Mouse (Mus musculus): ENCODE results near the gene Ppm1e.
A peak's percentile ranks its signal among the peaks of the same experiment; 100 is the strongest.
"Not testable (repeated sequence)": the region's sequence is repeated elsewhere in the genome, so short reads cannot be mapped to it uniquely, and the experiment has no call there.

The Ppm1e gene

DNA sequence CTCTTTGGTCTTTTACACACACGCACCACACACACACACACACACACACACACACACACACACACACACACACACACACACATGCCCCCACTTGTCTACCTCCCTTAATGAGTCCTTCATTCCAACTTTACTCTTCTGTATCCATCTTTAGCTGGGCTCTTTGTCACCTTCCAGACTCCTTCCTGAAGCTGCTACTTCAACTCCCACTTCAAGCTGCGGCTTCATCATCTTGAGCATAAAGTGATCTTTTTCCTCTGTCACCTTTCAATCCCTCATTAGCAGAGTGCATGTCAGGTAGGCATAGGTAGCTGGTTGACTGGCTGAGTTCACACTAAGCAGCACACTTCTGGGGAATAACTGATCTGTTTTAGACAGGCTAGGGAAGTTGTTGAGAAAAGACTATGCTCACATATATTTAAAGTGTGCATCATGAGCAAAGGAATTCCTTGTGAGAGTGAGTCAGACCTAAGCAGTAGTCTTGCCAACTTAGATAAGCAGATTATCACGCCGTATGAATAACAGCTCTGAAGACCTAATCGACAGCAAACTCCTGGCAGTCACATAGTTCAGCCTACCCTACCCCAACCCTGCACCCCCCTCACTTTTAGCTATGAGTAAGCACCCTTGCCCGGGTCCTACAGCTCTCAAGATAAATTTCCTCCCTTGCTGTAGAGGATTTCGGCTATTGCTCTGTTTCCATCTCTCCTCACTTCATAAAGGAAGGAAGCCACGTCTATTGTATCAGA is 49.3 kb downstream of the Ppm1e start:
- DNase-seq: no peak

DNA sequence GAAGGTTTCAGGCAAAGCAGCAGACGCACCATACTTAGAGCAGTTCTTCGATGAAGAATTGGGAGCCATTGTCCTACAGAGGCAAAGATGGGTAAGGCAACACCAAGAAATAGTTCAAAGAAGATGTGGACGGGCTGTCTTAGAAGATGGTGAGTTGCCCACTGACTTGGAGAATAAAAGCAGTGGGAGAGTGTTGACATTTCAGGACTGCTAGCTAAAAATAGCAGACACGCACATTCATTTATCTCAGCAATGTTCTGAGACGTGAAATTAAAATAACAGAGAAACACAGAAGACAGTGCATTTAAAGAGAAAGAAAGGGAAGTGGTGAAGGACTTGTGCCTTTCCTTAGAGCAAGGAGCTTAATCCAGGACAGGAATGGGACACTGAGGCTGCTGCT is 59.8 kb downstream of the Ppm1e start:
- DNase-seq: no peak

- no peak for DNase-seq
Measured at GRCm38 (mm10) chr11:87296467-87296866, 62.4 kb downstream of the Ppm1e start.

DNA sequence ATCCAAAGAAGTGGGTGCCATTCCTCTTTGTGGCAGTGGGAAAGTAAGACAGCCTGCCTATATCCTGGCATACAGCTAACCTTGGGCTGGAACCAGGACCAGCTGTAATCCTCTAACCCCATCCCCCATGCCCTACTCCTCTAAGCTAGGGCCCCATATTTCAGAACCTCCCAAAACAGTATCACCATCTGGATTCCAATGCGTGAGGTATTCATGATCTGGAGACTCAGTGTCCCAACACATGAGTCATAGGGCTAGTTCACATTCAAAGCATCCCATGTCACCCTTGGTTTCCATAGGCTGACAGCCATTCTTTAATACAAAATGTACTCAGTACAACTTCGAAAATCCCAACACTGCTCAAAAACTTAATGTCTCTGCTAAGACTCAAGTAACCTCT is 63.2 kb downstream of the Ppm1e start:
- DNase-seq: no peak

DNA sequence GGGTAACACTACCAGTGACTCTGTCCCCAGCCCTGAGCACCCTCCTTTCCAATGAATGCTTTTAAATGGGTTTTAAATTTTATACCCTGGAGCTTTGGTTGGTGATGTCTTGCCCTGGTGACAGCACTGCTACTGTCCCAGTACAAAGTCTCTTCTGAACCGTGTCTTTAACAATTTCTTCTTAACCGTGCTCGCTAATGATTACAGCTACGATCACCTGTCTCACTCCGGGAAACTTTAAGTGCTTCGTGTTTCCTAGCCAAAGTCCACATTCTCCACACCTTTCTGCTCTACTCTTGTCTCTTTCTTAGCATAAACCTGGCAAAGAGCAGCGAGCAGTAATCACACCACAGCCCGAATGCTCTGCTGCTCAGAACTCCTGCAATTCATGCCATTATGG is 69.5 kb downstream of the Ppm1e start:
- DNase-seq: no peak

DNA sequence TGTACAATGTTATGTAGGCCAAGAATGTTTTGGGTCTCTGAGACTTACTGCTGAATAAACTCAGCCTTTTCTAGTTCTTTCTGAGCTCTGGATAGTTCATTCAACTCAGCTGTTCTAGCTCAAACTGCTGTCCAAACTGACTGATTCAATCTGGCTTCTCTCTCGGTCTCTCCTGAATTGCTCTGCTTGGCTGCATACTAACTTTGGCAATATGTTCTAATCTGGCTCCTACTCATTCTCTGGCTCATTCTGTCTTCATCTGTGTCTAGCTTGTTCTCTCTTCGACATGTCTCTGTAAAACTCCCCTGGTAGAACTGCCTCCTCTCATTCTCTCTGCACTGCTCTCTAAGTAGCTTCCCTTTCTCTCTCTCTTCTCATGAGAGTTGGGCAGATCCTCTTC is 72.6 kb downstream of the Ppm1e start:
- no peak for DNase-seq

- DNase-seq: no peak
Measured at GRCm38 (mm10) chr11:87281907-87282475, 76.8 kb downstream of the Ppm1e start.

DNA sequence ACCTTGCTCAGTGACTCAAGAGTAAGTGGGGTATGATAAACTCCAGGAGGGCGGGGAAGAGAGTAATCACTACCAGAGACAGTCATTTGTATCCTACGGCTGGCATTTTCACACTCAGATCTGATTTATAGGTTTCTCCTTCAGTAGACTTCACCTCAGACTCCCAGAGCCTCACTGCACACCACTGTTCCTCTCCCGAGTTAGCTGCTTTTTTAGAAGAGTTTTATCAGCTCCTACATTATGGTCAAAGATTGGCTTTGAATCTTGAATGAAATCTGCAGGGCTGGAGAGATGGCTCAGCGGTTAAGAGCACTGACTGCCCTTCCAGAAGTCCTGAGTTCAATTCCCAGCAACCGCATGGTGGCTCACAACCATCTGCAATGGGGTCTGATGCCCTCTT is 79.4 kb downstream of the Ppm1e start:
- DNase-seq: no peak

DNA sequence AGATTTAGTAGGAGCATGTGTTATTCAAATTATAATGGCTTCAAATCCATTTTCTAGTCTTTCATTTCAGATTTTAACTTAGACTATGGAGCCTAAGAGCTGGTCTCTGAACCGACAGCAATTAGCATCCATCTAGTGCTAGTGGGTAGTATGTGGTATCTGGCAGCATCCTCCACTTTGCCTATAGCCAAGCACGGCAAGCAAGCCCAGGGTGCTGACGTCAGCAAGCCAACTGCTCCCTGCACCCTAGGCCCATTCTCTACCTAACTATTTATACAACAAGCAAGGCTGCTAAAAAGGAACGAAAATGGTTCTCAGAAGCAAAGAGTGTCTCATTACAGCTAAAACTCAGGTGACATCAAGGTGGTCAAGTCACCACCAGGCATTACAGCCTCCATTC is 80.0 kb downstream of the Ppm1e start:
- no peak for DNase-seq

DNA sequence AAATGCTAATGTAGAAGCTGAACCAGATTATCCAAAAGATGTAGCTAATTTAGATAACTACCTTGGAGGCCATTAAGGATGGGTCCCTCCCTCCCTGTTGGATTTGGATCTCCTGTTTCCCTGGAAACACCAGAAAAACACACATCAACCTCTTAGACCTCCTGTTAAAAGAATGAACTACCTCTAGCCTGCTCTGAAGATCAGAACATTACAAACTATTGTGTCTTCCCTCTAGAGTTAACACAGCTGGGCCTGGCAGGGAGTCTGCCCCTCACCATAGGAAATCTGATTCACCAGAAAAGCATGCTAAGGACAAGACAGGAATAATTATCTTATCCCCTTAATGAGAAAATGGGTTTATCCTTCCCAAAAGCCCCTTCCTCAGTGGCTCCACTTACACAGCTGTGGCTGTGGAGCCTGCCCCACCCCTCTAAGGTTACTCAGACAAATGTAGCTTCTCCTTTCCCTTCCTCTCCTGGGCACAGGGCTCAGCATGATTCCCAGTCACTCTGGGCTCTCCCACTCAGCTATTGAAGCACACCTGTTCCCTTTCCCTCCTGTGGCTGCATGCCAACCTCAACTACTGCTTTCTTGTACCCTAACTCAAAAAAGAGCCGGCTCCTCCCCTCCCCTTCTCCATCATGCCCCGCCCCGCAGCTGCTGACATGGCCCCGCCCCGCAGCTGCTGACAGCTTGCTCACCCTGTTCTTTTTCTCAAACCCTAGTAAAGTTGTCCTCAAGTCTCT is 82.4 kb downstream of the Ppm1e start:
- DNase-seq: peak; percentile 32

DNA sequence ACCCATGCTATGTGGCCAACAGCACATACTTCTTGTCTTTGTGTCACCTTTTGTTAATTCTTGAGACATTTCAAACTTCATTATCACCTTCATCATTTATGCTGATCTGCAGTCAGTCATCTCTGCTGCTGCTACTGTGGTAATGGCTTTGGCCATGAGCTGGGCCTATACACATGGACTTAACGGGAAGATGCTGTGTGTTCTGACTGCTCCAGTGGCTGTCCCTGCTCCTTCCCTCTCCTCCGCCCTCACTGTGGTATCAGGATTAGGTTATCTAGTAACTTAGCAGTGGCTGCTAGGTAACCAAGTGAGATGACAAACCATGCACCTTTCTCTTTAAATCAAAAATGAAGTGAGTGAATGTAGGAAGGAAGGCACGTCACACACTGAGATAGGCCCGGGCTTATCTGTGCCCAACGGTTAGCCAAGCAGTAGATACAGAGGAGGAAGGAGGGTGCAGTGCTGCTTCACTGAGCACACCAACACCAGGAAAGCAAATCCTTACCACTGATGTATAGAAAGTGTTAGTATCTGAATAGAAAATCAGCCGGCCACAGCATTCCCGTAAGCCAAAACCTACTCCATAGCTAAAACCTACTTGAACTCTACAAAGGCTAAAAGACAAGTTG is 83.3 kb downstream of the Ppm1e start:
- DNase-seq: no peak

DNA sequence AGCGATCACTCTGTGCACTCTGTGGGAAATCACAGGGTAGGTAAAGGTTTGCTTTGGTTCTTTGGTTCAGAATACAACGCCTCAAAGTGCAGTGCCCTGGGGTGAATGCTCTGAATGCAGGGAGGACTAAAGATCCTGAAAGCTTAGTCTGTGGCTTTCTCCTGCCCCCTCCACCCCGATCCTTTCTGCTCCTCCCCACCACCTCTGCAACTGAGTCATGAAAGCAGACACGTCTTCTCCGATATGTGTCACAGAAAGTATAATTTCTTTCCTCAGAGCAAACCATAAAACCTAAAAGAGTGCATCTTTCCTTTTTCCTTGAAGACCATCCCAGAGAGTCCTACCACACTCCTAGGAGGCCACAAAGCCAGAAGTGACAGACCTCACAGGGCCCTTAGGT is 86.1 kb downstream of the Ppm1e start:
- DNase-seq: no peak

GRCm38 (mm10) chr11:87271479-87271878 is 87.3 kb downstream of the Ppm1e start:
- DNase-seq: no peak

GRCm38 (mm10) chr11:87270958-87271357 is 87.9 kb downstream of the Ppm1e start:
- DNase-seq: peak; percentile 23

GRCm38 (mm10) chr11:87270446-87270845 is 88.4 kb downstream of the Ppm1e start:
- no peak for DNase-seq

- no peak for DNase-seq
Measured at GRCm38 (mm10) chr11:87268803-87269202, 90.0 kb downstream of the Ppm1e start.

DNA sequence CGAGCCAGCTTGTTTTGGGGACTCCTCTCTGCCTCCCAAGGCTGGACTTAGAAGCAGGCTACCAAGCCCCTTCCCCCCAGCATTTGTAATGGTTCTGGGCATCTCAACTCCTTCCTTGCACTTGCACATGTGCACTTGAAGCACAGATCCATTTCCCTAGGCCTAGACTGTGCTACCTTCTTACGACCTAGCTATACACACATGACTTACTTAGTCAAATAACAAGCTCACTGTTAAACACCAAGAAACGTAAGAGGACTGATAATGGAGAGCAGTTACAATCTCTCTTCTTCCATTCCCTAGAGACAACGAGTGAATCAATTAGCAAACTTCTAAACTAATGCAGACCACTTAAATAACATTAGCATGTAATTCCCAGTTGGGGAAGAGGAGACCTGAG is 92.6 kb downstream of the Ppm1e start:
- DNase-seq: no peak

GRCm38 (mm10) chr11:87263946-87264345 is 94.9 kb downstream of the Ppm1e start:
- DNase-seq: no peak

GRCm38 (mm10) chr11:87261705-87262104 is 97.1 kb downstream of the Ppm1e start:
- DNase-seq: not testable (repeated sequence)

DNA sequence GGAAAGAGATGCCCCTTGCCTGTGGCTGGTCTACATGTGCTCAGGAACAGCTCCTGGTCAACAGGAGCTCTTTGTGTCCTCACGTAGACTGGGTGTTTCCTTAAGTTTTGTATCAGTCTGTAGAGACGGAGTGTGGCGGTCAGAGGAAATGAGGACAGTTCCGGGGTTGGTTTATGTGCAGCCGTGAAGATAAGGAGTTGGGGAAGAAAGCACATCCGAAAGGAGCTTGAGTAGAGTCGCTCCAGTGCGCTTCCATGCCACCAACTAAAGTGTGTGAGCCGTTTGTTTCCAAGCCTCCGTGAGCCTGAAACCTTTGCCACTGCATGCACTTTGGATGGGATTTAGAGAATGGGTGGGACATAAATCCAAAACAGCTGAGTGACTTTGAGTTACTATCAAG is 99.0 kb downstream of the Ppm1e start:
- DNase-seq: no peak

DNA sequence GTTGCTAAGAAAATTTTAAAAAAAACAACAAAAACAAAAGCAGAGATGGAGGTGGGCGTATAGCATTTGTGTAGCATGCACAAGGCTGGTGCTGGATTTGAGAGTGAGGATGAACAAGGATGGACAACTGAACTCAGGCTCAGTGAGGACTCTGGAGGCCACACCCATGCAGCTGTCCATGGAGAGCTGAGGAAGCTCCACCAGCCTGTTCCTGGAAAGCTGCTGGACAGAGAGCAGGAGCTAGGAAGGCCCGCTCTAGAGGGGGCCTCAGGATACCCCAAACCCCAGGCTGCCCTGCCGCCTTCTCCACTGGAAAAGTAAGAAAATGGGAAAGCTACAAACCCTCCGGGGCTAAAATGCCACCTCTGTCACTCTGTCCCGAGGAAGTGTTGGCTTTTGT is 101.5 kb downstream of the Ppm1e start:
- no peak for DNase-seq

DNA sequence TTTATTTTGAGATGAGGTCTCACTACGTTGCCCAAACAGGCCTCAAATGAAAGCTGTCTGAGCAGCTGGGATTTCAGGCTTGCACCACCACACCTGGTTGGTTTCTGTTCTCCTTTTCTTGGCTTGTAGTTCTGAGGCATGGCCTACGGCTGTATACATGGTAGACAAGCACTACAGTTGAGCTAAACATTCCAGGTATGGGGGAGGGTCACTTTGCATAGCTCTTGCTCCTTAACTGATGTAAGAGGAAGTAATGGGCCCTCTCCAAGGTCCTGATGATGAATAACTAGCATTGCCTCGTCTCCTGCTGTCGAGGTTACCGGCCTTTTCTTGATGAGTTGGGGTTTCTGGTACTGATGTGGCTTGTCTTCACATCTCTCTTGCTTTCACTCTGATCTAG is 104.7 kb downstream of the Ppm1e start:
- DNase-seq: no peak

- no peak for DNase-seq
Measured at GRCm38 (mm10) chr11:87253294-87253693, 105.5 kb downstream of the Ppm1e start.

- no peak for DNase-seq
Measured at GRCm38 (mm10) chr11:87250132-87250531, 108.7 kb downstream of the Ppm1e start.

All from right cerebral cortex, postnatal 14 days (tissue).